Mouse (Mus musculus) adrenal gland, postnatal 25 days (tissue): ENCODE measurements around the gene Igbp1b. TPM values are rescaled to one million over a fixed set of nuclear protein-coding genes. Genes with fewer than 3 reads are reported as not detected.

ENCODE experiments used
- DNase-seq: peaks from one replicate; pipeline ENCODE4 v3.0.0; 2021; ENCODE audit warnings: mixed read lengths
- long read RNA-seq: library from polyadenylated mRNA; stranded (forward); transcript quantifications from one replicate; pipeline ENCODE4 v2.0.0, GENCODE M21; 2021
- total RNA-seq: library from RNA; stranded (reverse); gene quantifications from 2 replicates; pipeline ENCODE4 v1.2.3, GENCODE M21; 2021

Gene Igbp1b
- not detected in 2 replicates for total RNA-seq
- long read RNA-seq, result 0 reads

- DNase-seq, result no peak
Observed at GRCm38 (mm10) chr6:138658516-138658915, at the start of gene Igbp1b. Gene Igbp1b (minus strand): TSS chr6:138658544.

- DNase-seq, result no peak
Observed at GRCm38 (mm10) chr6:138682959-138683358, 24.6 kb upstream of the Igbp1b start.

- no peak for DNase-seq
Observed at GRCm38 (mm10) chr6:138672704-138673141, 14.4 kb upstream of the Igbp1b start.

GRCm38 (mm10) chr6:138665416-138665815 lies 7.1 kb upstream of the Igbp1b start:
- no peak for DNase-seq

- DNase-seq, result no peak
Observed at GRCm38 (mm10) chr6:138645604-138646003, 12.7 kb downstream of the Igbp1b start.

- DNase-seq, result no peak
Observed at GRCm38 (mm10) chr6:138639351-138639750, 19.0 kb downstream of the Igbp1b start.

- DNase-seq, result peak; percentile 6
Observed at GRCm38 (mm10) chr6:138620786-138621185, 37.6 kb downstream of the Igbp1b start.

GRCm38 (mm10) chr6:138618396-138618795 lies 39.9 kb downstream of the Igbp1b start:
- peak; percentile 13 for DNase-seq

Other genes with a start within 250 kb of the Igbp1b start
- gene Lmo3, start 76.6 kb downstream of the Igbp1b start, total RNA-seq, result 1.2 and 1.8 TPM in 2 replicates